Mouse (Mus musculus) embryo, embryonic 10.5 days (tissue): ENCODE results near the gene Robo1.

Experiments used
- DNase-seq: peaks from one replicate; pipeline ENCODE4 v3.0.0-alpha.2; 2015; ENCODE audit warnings: low spot score

Robo1 gene

GRCm38 (mm10) chr16:72735588-72735987 lies 427.5 kb downstream of the Robo1 start:
- DNase-seq, result no peak

- no peak for DNase-seq
Observed at GRCm38 (mm10) chr16:72737154-72737553, 429.0 kb downstream of the Robo1 start.

- no peak for DNase-seq
Observed at GRCm38 (mm10) chr16:72740218-72740617, 432.1 kb downstream of the Robo1 start.

GRCm38 (mm10) chr16:72747696-72748095 lies 439.6 kb downstream of the Robo1 start:
- DNase-seq, result no peak

GRCm38 (mm10) chr16:72765128-72765913 lies 457.2 kb downstream of the Robo1 start:
- no peak for DNase-seq

GRCm38 (mm10) chr16:72769214-72769834 lies 461.2 kb downstream of the Robo1 start:
- no peak for DNase-seq

- no peak for DNase-seq
Observed at GRCm38 (mm10) chr16:72772348-72772747, 464.2 kb downstream of the Robo1 start.

GRCm38 (mm10) chr16:72773034-72773433 lies 464.9 kb downstream of the Robo1 start:
- DNase-seq, result peak; percentile 69

- peak; percentile 50 for DNase-seq
Observed at GRCm38 (mm10) chr16:72778520-72778919, 470.4 kb downstream of the Robo1 start.

- DNase-seq, result no peak
Observed at GRCm38 (mm10) chr16:72782171-72782570, 474.1 kb downstream of the Robo1 start.

- no peak for DNase-seq
Observed at GRCm38 (mm10) chr16:72786079-72786478, 478.0 kb downstream of the Robo1 start.

- DNase-seq, result no peak
Observed at GRCm38 (mm10) chr16:72786636-72787035, 478.5 kb downstream of the Robo1 start.

GRCm38 (mm10) chr16:72788017-72788416 lies 479.9 kb downstream of the Robo1 start:
- peak; percentile 79 for DNase-seq

GRCm38 (mm10) chr16:72791181-72791705 lies 483.1 kb downstream of the Robo1 start:
- no peak for DNase-seq

- no peak for DNase-seq
Observed at GRCm38 (mm10) chr16:72794692-72795378, 486.7 kb downstream of the Robo1 start.

GRCm38 (mm10) chr16:72795379-72795712 lies 487.2 kb downstream of the Robo1 start:
- no peak for DNase-seq

- DNase-seq, result no peak
Observed at GRCm38 (mm10) chr16:72798405-72798949, 490.4 kb downstream of the Robo1 start.

- DNase-seq, result no peak
Observed at GRCm38 (mm10) chr16:72800121-72800749, 492.1 kb downstream of the Robo1 start.

GRCm38 (mm10) chr16:72800788-72801187 lies 492.7 kb downstream of the Robo1 start:
- DNase-seq, result no peak

GRCm38 (mm10) chr16:72808351-72808750 lies 500.2 kb downstream of the Robo1 start:
- peak; percentile 63 for DNase-seq

GRCm38 (mm10) chr16:72810942-72811341 lies 502.8 kb downstream of the Robo1 start:
- DNase-seq, result peak; percentile 63

GRCm38 (mm10) chr16:72811494-72811893 lies 503.4 kb downstream of the Robo1 start:
- no peak for DNase-seq
